Mouse (Mus musculus) brain, embryonic 14.5 days (tissue): ENCODE measurements around the gene Tnks2.

ENCODE experiments used
- CTCF ChIP-seq: fragments of 200-500 bp; IDR thresholded peaks from 2 replicates; pipeline ENCODE4 v1.5.1; 2012; ENCODE audit warnings: inconsistent platforms, mild to moderate bottlenecking, moderate library complexity, borderline replicate concordance; ENCODE audit not compliant: insufficient read depth, insufficient read length; ENCODE audit errors: extremely low read depth
- POLR2A ChIP-seq: fragments of 200-500 bp; IDR thresholded peaks from 2 replicates; pipeline ENCODE4 v1.6.1; 2012; ENCODE audit warnings: mild to moderate bottlenecking, inconsistent platforms, borderline replicate concordance; ENCODE audit not compliant: poor library complexity, insufficient read depth, insufficient read length, severe bottlenecking; ENCODE audit errors: extremely low read depth

DNA sequence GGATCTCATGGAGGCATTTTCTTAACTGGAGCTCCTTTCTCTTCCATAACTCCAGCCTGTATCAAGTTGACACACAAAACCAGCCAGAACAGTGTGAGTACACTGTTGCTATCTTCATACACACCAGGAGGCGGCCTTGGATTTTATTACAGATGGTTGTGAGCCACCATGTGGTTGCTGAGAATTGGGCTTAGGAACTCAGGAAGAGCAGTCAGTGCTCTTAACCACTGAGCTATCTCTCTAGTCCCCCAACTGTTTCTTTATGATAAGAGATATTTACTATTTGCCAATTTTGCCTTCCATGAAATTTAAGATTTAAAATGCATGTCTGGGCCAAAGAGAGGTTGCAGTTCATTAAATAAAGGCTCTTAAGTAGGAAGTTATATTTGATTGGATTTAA is 106.0 kb downstream of the Tnks2 start:
- no peak for TF ChIP-seq CTCF
- no peak for TF ChIP-seq POLR2A
